In genomic region chr15:103183135-103183534, GRCm38 (mm10) we compare ENCODE assay signal across 8 mouse cellular contexts. TPM values are rescaled to one million over a fixed set of nuclear protein-coding genes. Genes with fewer than 3 reads are reported as not detected.
DNase-seq lines count a peak whose midpoint lies in the region; ATAC-seq and TF ChIP-seq lines count a peak whose summit lies in the region.

No protein-coding gene starts in this region.

- no peaks in the 10 kb centered on the region for H3K4me1 ChIP-seq in ES-Bruce4 (ENCODE audit: control insufficient read depth, insufficient read depth, low read length)
- H3K4me1 ChIP-seq in lung, embryonic 14.5 days (ENCODE audit: insufficient read depth): no peaks in the 10 kb centered on the region

- TF ChIP-seq CTCF in ES-Bruce4 (IDR thresholded peaks at IDR 0.05; ENCODE audit: low read depth, low read length): peak; percentile 80
- TF ChIP-seq CTCF in lung, embryonic 14.5 days (IDR thresholded peaks at IDR 0.05; ENCODE audit: low read depth): peak; percentile 83

- H3K9me3 ChIP-seq in ES-Bruce4 (replicated peaks; ENCODE audit: control insufficient read depth, insufficient read depth, low read length, poor library complexity, severe bottlenecking): no peaks in the 10 kb centered on the region
- H3K9me3 ChIP-seq in lung, embryonic 14.5 days (ENCODE audit: low read depth, low read length): no peaks in the 10 kb centered on the region

- under 1% methylated on average over 21 of the region's 21 CpGs for WGBS in lung, embryonic 14.5 days

- H3K36me3 ChIP-seq in ES-Bruce4 (ENCODE audit: control insufficient read depth, insufficient read depth, low read length, poor library complexity, severe bottlenecking): no peaks in the 10 kb centered on the region
- 0 out of 2 replicates have a peak, but pooled peaks cover 3% of the 10 kb centered on the region for H3K36me3 ChIP-seq in lung, embryonic 14.5 days (ENCODE audit: insufficient read depth)

- DNase-seq in A20 (ENCODE audit: low read depth, low spot score) (peak; percentile 91), adipocyte (ENCODE audit: low spot score) (no peak)
- peak; percentile 58 to 75 for DNase-seq in gastrocnemius, postnatal 4 days (ENCODE audit: low spot score in 2 of 2)
- DNase-seq in kidney, adult 9 months: peak; percentile 60
- DNase-seq in lung, embryonic 14.5 days: peak; percentile 87

- H3K27ac ChIP-seq in ES-Bruce4 (ENCODE audit: insufficient read depth, low read length): no peak overlapping the region
- H3K27ac ChIP-seq in lung, embryonic 14.5 days (ENCODE audit: low read depth): no peak overlapping the region

- TF ChIP-seq EP300 in ES-Bruce4 (IDR thresholded peaks at IDR 0.05; ENCODE audit: insufficient read depth, low read depth, low read length): peak; percentile 62; the same call in 1 of the 2 replicates

- H3K4me3 ChIP-seq in ES-Bruce4 (ENCODE audit: low read depth, low read length): peak overlapping the region; percentile 84
- H3K4me3 ChIP-seq in lung, embryonic 14.5 days (ENCODE audit: low read depth, low read length): peak overlapping the region; percentile 26; the same call in 1 of the 2 replicates

- no peak for TF ChIP-seq POLR2A in ES-Bruce4 (IDR thresholded peaks at IDR 0.05; ENCODE audit: insufficient read depth, low read length)

- peak overlapping the region; percentile 54 for H3K9ac ChIP-seq in ES-Bruce4 (ENCODE audit: low read depth, poor library complexity, severe bottlenecking)
- no peak overlapping the region for H3K9ac ChIP-seq in lung, embryonic 14.5 days

- H3K27me3 ChIP-seq in ES-Bruce4 (ENCODE audit: control insufficient read depth, insufficient read depth, low read length, poor library complexity, severe bottlenecking): no peaks in the 10 kb centered on the region
- peaks cover 33% of the 10 kb centered on the region; the same call in 1 of the 2 replicates for H3K27me3 ChIP-seq in lung, embryonic 14.5 days (ENCODE audit: insufficient read depth, low read length)

- peak; percentile 68 for ATAC-seq in common myeloid progenitor, adult 5-6 weeks (replicated peaks; ENCODE audit: low read depth, poor library complexity, severe bottlenecking)
- peak; percentile 23 for ATAC-seq in lung, embryonic 14.5 days (ENCODE audit: insufficient read depth)
- peak; percentile 45 for ATAC-seq in neutrophil, adult 5-6 weeks (ENCODE audit: extremely low read depth, insufficient number of reproducible peaks, low FRiP score, poor library complexity, severe bottlenecking)

- peak overlapping the region; percentile 66 for H3K4me2 ChIP-seq in lung, embryonic 14.5 days

RNA-seq across cellular contexts. Expression of gene Smug1, which starts 16.2 kb away (rescaled TPM):
- polyA plus RNA-seq in ES-Bruce4 (2011; ENCODE audit: insufficient read depth, insufficient read length, low read depth, missing spikeins): 13.5 and 15.3 TPM in 2 replicates
- total RNA-seq in common myeloid progenitor, adult 5-6 weeks (2017): 4.2 and 4.9 TPM in 2 replicates
- total RNA-seq in gastrocnemius, postnatal 4 days (2021): 10 to 100 TPM; 13.9 to 15.4 TPM
- 18.0 and 18.1 TPM in 2 replicates for polyA plus RNA-seq in lung, embryonic 14.5 days (2014; fragmentation: Nextera tagmentation; extraction: Ambion mirVana)
- 5.5 and 8.1 TPM in 2 replicates for total RNA-seq in neutrophil, adult 5-6 weeks (2017)

RNA-seq across cellular contexts. Expression of gene Cbx5, which starts 56.5 kb away (rescaled TPM):
- 317 and 328 TPM in 2 replicates for polyA plus RNA-seq in ES-Bruce4 (2011; ENCODE audit: insufficient read depth, insufficient read length, low read depth, missing spikeins)
- 248 and 261 TPM in 2 replicates for total RNA-seq in common myeloid progenitor, adult 5-6 weeks (2017)
- 100 to 1,000 TPM in 1 of 2 experiments, 10 to 100 TPM in 1; 97.9 to 100 TPM for total RNA-seq in gastrocnemius, postnatal 4 days (2021)
- polyA plus RNA-seq in lung, embryonic 14.5 days (2014; fragmentation: Nextera tagmentation; extraction: Ambion mirVana): 144 and 151 TPM in 2 replicates
- 22.6 and 25.5 TPM in 2 replicates for total RNA-seq in neutrophil, adult 5-6 weeks (2017)

RNA-seq across cellular contexts. Expression of gene Hnrnpa1, which starts 57.1 kb away (rescaled TPM):
- 1,629 and 1,787 TPM in 2 replicates for polyA plus RNA-seq in ES-Bruce4 (2011; ENCODE audit: insufficient read depth, insufficient read length, low read depth, missing spikeins)
- 1,831 and 1,833 TPM in 2 replicates for total RNA-seq in common myeloid progenitor, adult 5-6 weeks (2017)
- 100 to 1,000 TPM; 295 to 303 TPM for total RNA-seq in gastrocnemius, postnatal 4 days (2021)
- polyA plus RNA-seq in lung, embryonic 14.5 days (2014; fragmentation: Nextera tagmentation; extraction: Ambion mirVana): 1,022 and 1,035 TPM in 2 replicates
- 345 and 352 TPM in 2 replicates for total RNA-seq in neutrophil, adult 5-6 weeks (2017)
